Comparison of ENCODE assay signal across 8 mouse cellular contexts in genomic region chr5:124960131-124960901, GRCm38 (mm10). TPM values are rescaled to one million over a fixed set of nuclear protein-coding genes. Genes with fewer than 3 reads are reported as not detected.
DNase-seq lines count a peak whose midpoint lies in the region; ATAC-seq lines count a peak whose summit lies in the region.

No protein-coding gene starts in this region.

- peaks cover 20% of the 10 kb centered on the region for H3K4me1 ChIP-seq in intestine, embryonic 15.5 days (replicated peaks)
- peaks cover 19% of the 10 kb centered on the region for H3K4me1 ChIP-seq in midbrain, embryonic 15.5 days

- peak overlapping the region; percentile 83 for H3K27ac ChIP-seq in intestine, embryonic 15.5 days
- H3K27ac ChIP-seq in midbrain, embryonic 15.5 days = peak overlapping the region; percentile 57

- intact Hi-C loops in gastrocnemius, postnatal 36 days (cut with DNase I) = no loop called here
- intact Hi-C loops in left cerebral cortex, postnatal 36 days (cut with DNase I) = no loop called here

- H3K9ac ChIP-seq in intestine, embryonic 15.5 days = no peak overlapping the region
- no peak overlapping the region for H3K9ac ChIP-seq in midbrain, embryonic 15.5 days

- peak overlapping the region; percentile 44 for H3K4me2 ChIP-seq in intestine, embryonic 15.5 days (replicated peaks)
- H3K4me2 ChIP-seq in midbrain, embryonic 15.5 days = no peak overlapping the region

- DNase-seq in adrenal gland, adult 8-10 months = peak; percentile 78
- DNase-seq in embryo, embryonic 10.5 days (ENCODE audit: low spot score) = peak; percentile 60
- peak; percentile 36 to 58 for DNase-seq in gastrocnemius, postnatal 36 days
- peak; percentile 76 to 78 for DNase-seq in left cerebral cortex, postnatal 36 days (ENCODE audit: low spot score in 2 of 2)
- DNase-seq in telencephalon, adult 2 months (ENCODE audit: low read depth, low spot score) = peak; percentile 79
- no peak for DNase-seq in spleen, postnatal 4 days (ENCODE audit: low spot score in 2 of 2)

- peak; percentile 78 for ATAC-seq in intestine, embryonic 15.5 days
- no peak for ATAC-seq in midbrain, embryonic 15.5 days (replicated peaks)

- no peak overlapping the region for H3K4me3 ChIP-seq in intestine, embryonic 15.5 days (replicated peaks)
- H3K4me3 ChIP-seq in midbrain, embryonic 15.5 days = no peak overlapping the region

- H3K27me3 ChIP-seq in intestine, embryonic 15.5 days (replicated peaks) = no peaks in the 10 kb centered on the region
- H3K27me3 ChIP-seq in midbrain, embryonic 15.5 days (replicated peaks) = no peaks in the 10 kb centered on the region

- no peaks in the 10 kb centered on the region for H3K36me3 ChIP-seq in intestine, embryonic 15.5 days
- no peaks in the 10 kb centered on the region for H3K36me3 ChIP-seq in midbrain, embryonic 15.5 days (replicated peaks)

- WGBS in intestine, embryonic 15.5 days = 14% methylated on average over 18 of the region's 18 CpGs
- WGBS in midbrain, embryonic 15.5 days = 43% methylated on average over 18 of the region's 18 CpGs

- no peaks in the 10 kb centered on the region for H3K9me3 ChIP-seq in intestine, embryonic 15.5 days
- H3K9me3 ChIP-seq in midbrain, embryonic 15.5 days = no peaks in the 10 kb centered on the region

RNA-seq across cellular contexts. Expression of gene Rflna, which starts 42.7 kb away (rescaled TPM):
- 1 to 10 TPM; 2.4 to 4.6 (median 3.4) TPM for total RNA-seq in adrenal gland, adult 8-10 months (2022)
- under 1 TPM in 1 of 2 experiments, not detected in 1; 0.15 TPM for total RNA-seq in gastrocnemius, postnatal 36 days (2021)
- 2.0 and 2.2 TPM in 2 replicates for polyA plus RNA-seq in intestine, embryonic 15.5 days (2015; fragmentation: Nextera tagmentation; extraction: Ambion mirVana)
- 1 to 10 TPM in 1 of 2 experiments, under 1 TPM in 1; 0.44 to 2.5 TPM for total RNA-seq in left cerebral cortex, postnatal 36 days (2021)
- 6.7 and 7.9 TPM in 2 replicates for polyA plus RNA-seq in midbrain, embryonic 15.5 days (2015; fragmentation: Nextera tagmentation; extraction: Ambion mirVana)

Comparison
In these comparisons a context has a peak if more than half of its experiments do, and no peak if none do; other contexts are left out.
1. DNase-seq: peak in adrenal gland, adult 8-10 months (single experiment), embryo, embryonic 10.5 days (single experiment), gastrocnemius, postnatal 36 days (2 of 2), left cerebral cortex, postnatal 36 days (2 of 2) and telencephalon, adult 2 months (single experiment); none in spleen, postnatal 4 days (0 of 2).